10 mouse cellular contexts compared by ENCODE assay signal in the genomic region with DNA sequence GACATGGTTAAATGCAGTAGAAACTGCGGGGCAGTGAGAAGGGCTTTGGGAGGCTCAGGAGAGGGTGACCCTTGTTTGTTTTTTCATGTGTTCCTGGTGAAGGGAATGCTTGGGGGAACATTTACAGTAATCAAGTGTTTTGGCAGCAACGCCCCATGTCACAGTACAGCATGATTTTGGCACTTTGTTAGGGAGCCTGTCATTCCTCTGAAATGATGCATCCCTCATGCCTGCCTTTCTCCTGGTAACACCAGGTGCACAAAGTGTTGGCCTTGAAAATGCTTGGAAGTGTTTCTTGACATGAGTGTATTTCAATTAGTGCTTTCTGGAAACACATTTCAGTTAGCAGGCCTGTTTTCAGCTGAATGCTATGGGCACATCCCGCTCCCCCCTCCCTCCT. TPM values are rescaled to one million over a fixed set of nuclear protein-coding genes. Genes with fewer than 3 reads are reported as not detected.
DNase-seq lines count a peak whose midpoint lies in the region; ATAC-seq lines count a peak whose summit lies in the region.
"Had no signal": no experiment of that assay in that cellular context is flagged by ENCODE, and none has a peak within 500 bp of the region (broad histone marks: within the 10 kb centered on the region; RNA-seq: fewer than 3 reads in every experiment).

No protein-coding gene starts in this region.

- H3K4me2 ChIP-seq in embryonic facial prominence, embryonic 13.5 days: peak overlapping the region; percentile 97
- H3K4me2 ChIP-seq in hindbrain, embryonic 14.5 days (replicated peaks): peak overlapping the region; percentile 91
- H3K4me2 ChIP-seq in midbrain, embryonic 16.5 days (ENCODE audit: low read length): peak overlapping the region; percentile 91

- DNase-seq in kidney, postnatal 14 days: peak; percentile 2
- no peak for DNase-seq in kidney, adult 8-10 months
- DNase-seq in hindbrain, embryonic 14.5 days (ENCODE audit: low spot score): no peak
- no peak for DNase-seq in thymus, adult 18-20 months
- DNase-seq in right cerebral cortex, postnatal 14 days: no peak
- DNase-seq in spleen, adult 12 weeks (ENCODE audit: low spot score): no peak

- peak overlapping the region; percentile 87; the same call in 1 of the 2 replicates for H3K9ac ChIP-seq in embryonic facial prominence, embryonic 13.5 days
- H3K9ac ChIP-seq in hindbrain, embryonic 14.5 days: peak overlapping the region; percentile 85
- H3K9ac ChIP-seq in midbrain, embryonic 16.5 days (ENCODE audit: low read depth, low read length): peak overlapping the region; percentile 27
- H3K9ac ChIP-seq: liver, embryonic 15.5 days had no signal

- peaks cover 11% of the 10 kb centered on the region for H3K27me3 ChIP-seq in embryonic facial prominence, embryonic 13.5 days
- H3K27me3 ChIP-seq in hindbrain, embryonic 14.5 days (ENCODE audit: control insufficient read depth, insufficient read depth, low read length): no peaks in the 10 kb centered on the region
- no peaks in the 10 kb centered on the region for H3K27me3 ChIP-seq in midbrain, embryonic 16.5 days (ENCODE audit: control insufficient read depth, insufficient read depth, low read depth, low read length)

- H3K4me1 ChIP-seq in embryonic facial prominence, embryonic 13.5 days: peaks cover 57% of the 10 kb centered on the region
- H3K4me1 ChIP-seq in hindbrain, embryonic 14.5 days (replicated peaks; ENCODE audit: control insufficient read depth, insufficient read depth, low read length): peaks cover 38% of the 10 kb centered on the region
- H3K4me1 ChIP-seq in midbrain, embryonic 16.5 days (ENCODE audit: control insufficient read depth, insufficient read depth, low read length): peaks cover 22% of the 10 kb centered on the region

- H3K4me3 ChIP-seq in embryonic facial prominence, embryonic 13.5 days: peak overlapping the region; percentile 81
- peak overlapping the region; percentile 82 for H3K4me3 ChIP-seq in hindbrain, embryonic 14.5 days (replicated peaks; ENCODE audit: low read length)
- peak overlapping the region; percentile 91 for H3K4me3 ChIP-seq in midbrain, embryonic 16.5 days (ENCODE audit: low read depth, low read length)
- H3K4me3 ChIP-seq: erythroblast, embryonic 14.5 days; liver, embryonic 15.5 days had no signal

- no peak for ATAC-seq in embryonic facial prominence, embryonic 13.5 days (ENCODE audit: insufficient number of reproducible peaks, insufficient read depth, low FRiP score, low TSS enrichment, low read depth)
- no peak for ATAC-seq in hindbrain, embryonic 14.5 days (ENCODE audit: low FRiP score)
- no peak for ATAC-seq in midbrain, embryonic 16.5 days

- no peaks in the 10 kb centered on the region for H3K9me3 ChIP-seq in embryonic facial prominence, embryonic 13.5 days
- H3K9me3 ChIP-seq in hindbrain, embryonic 14.5 days (ENCODE audit: control insufficient read depth, low read length): no peaks in the 10 kb centered on the region
- no peaks in the 10 kb centered on the region for H3K9me3 ChIP-seq in midbrain, embryonic 16.5 days (replicated peaks; ENCODE audit: control insufficient read depth, low read length, poor library complexity, severe bottlenecking)
- H3K9me3 ChIP-seq: liver, embryonic 15.5 days had no signal

- WGBS in embryonic facial prominence, embryonic 13.5 days: 37% methylated on average over 3 of the region's 3 CpGs
- WGBS in hindbrain, embryonic 14.5 days: 44% methylated on average over 3 of the region's 3 CpGs
- 34% methylated on average over 3 of the region's 3 CpGs for WGBS in midbrain, embryonic 16.5 days

- no peaks in the 10 kb centered on the region for H3K36me3 ChIP-seq in embryonic facial prominence, embryonic 13.5 days
- no peaks in the 10 kb centered on the region for H3K36me3 ChIP-seq in hindbrain, embryonic 14.5 days (replicated peaks; ENCODE audit: control insufficient read depth, insufficient read depth)
- H3K36me3 ChIP-seq in midbrain, embryonic 16.5 days (ENCODE audit: control insufficient read depth, insufficient read depth, low read length): no peaks in the 10 kb centered on the region
- H3K36me3 ChIP-seq: liver, embryonic 15.5 days had no signal

- no peak overlapping the region for H3K27ac ChIP-seq in embryonic facial prominence, embryonic 13.5 days
- H3K27ac ChIP-seq in hindbrain, embryonic 14.5 days: no peak overlapping the region; the same call in 1 of the 2 replicates
- H3K27ac ChIP-seq in midbrain, embryonic 16.5 days (ENCODE audit: low read length): peak overlapping the region; percentile 5
- H3K27ac ChIP-seq: liver, embryonic 15.5 days had no signal

RNA-seq across cellular contexts. Expression of gene Crim1, which starts 2.7 kb away (rescaled TPM):
- polyA plus RNA-seq in embryonic facial prominence, embryonic 13.5 days (2015; fragmentation: Nextera tagmentation; extraction: Ambion mirVana): 6.5 and 7.7 TPM in 2 replicates
- 17.2 and 18.7 TPM in 2 replicates for polyA plus RNA-seq in hindbrain, embryonic 14.5 days (2014; fragmentation: Nextera tagmentation; extraction: Ambion mirVana)
- polyA plus RNA-seq in midbrain, embryonic 16.5 days (2015; fragmentation: Nextera tagmentation; extraction: Ambion mirVana): 11.2 and 11.9 TPM in 2 replicates

Comparison
In these comparisons a context has a peak if more than half of its experiments do, and no peak if none do; other contexts are left out.
1. H3K9ac ChIP-seq: peak in every context shown above with its lines; median percentile 87 in embryonic facial prominence, embryonic 13.5 days; 85 in hindbrain, embryonic 14.5 days; 27 in midbrain, embryonic 16.5 days.